Mouse (Mus musculus): ENCODE data around the gene Tmem219.

Tmem219 gene

GRCm38 (mm10) chr7:126922624-126923060 is at the start of gene Tmem219:
Tmem219 (minus strand) TSS chr7:126922917.
- peak; percentile 84 for DNase-seq (ENCODE audit: low read depth, low spot score)

GRCm38 (mm10) chr7:126967361-126967760 is 44.6 kb upstream of the Tmem219 start:
- no peak for DNase-seq (ENCODE audit: low read depth, low spot score)

DNA sequence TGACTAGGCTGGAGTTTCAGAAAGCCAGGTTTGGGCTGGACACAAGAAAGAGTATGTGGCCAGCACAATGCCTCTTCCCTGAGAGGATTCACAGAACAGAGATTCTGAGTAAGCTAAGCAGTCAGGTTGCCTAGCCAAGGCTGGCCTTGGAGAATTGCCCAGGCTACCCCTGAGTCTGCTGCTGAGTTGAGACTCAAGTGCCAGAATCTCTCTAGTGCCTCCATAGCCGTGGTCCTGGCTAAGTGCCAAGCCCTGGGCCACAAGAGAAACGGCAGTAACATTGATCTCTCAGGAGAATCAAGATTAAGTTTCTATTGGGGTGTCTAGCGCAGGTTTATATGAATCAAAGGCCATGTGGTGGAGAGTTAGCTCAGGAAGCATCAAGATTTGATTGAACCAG is 42.9 kb upstream of the Tmem219 start:
- no peak for DNase-seq (ENCODE audit: low read depth, low spot score)

GRCm38 (mm10) chr7:126963548-126964286 is 41.0 kb upstream of the Tmem219 start:
- no peak for DNase-seq (ENCODE audit: low read depth, low spot score)

DNA sequence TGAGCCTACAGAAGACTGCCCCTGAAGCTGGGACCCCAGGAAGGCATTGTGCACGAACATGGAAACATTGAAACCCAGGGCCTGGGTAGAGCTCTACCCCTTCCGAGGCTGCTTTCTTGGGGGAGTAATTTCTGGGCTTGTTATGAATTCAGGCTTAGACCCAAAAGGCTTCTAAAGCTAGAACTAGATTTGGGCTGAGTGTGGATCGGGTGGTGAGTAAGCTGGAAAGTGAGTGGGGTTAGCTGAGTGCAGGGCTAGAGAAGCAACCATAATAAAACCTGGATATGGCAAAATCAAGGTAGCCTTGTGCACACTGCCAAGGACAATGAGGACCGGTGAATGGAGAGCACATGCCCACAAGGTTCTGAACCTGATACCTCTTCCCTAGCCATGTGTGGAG is 39.2 kb upstream of the Tmem219 start:
- DNase-seq (ENCODE audit: low read depth, low spot score), result no peak

- no peak for DNase-seq (ENCODE audit: low read depth, low spot score)
Observed at GRCm38 (mm10) chr7:126961095-126961494, 38.4 kb upstream of the Tmem219 start.

- DNase-seq (ENCODE audit: low read depth, low spot score), result no peak
Observed at GRCm38 (mm10) chr7:126959780-126960179, 37.1 kb upstream of the Tmem219 start.

GRCm38 (mm10) chr7:126955125-126955524 is 32.4 kb upstream of the Tmem219 start:
- no peak for DNase-seq (ENCODE audit: low read depth, low spot score)

- DNase-seq (ENCODE audit: low read depth, low spot score), result no peak
Observed at GRCm38 (mm10) chr7:126952646-126953045, 29.9 kb upstream of the Tmem219 start.

GRCm38 (mm10) chr7:126951741-126952140 is 29.0 kb upstream of the Tmem219 start:
- no peak for DNase-seq (ENCODE audit: low read depth, low spot score)

GRCm38 (mm10) chr7:126950647-126951615 is 28.2 kb upstream of the Tmem219 start:
- DNase-seq (ENCODE audit: low read depth, low spot score), result no peak

DNA sequence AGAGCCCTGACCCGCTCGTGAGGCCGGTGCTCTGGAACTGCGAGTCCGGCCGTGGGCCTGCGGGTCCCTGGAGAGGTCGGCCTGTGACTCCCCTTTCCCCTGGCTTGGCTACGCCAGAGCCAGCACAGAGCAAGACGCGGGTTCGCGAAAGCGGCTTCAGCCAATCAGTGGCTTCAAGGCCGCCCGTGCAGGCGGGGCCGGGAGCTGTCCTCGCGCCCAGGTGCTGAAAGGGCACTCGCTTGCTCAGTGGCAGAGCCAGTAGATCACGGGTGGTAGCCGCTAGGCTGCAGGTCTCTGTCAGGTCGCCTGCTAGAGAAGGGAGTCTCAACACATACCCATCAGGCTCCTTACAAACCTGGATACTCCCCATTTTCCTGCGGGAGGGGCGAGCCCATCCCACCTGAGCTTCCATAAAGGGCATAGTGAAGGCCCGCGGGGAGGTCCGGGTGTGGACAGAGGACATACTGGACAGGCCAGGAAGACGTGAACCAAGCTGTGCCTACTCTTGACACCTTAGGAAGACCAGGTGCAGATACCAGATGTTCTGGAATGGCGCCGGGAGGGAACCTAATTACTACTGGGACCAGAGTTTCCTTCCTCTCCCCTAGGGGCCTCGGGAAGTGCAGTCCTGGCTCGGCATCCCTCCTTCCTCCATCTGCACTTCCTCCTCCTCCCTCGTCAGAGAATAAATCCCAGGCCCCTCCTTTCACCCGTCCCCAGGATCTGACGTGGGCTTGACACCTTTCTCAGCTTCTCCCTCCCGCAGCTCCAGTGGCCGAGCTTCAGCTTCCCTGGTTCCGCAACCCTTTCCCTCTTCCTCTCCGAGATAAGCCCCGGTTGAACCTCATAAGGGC is 27.3 kb upstream of the Tmem219 start, which contains the start of gene Sez6l2:
Gene Sez6l2, plus strand, starts transcription at position 771 of the 854 bp plus-strand sequence.
- DNase-seq (ENCODE audit: low read depth, low spot score), result peak; percentile 55

- no peak for DNase-seq (ENCODE audit: low read depth, low spot score)
Observed at GRCm38 (mm10) chr7:126949403-126949792, 26.7 kb upstream of the Tmem219 start, which contains the start of gene Asphd1. Asphd1 (minus strand) TSS chr7:126949582.

- DNase-seq (ENCODE audit: low read depth, low spot score), result no peak
Observed at GRCm38 (mm10) chr7:126948626-126949025, 25.9 kb upstream of the Tmem219 start.

DNA sequence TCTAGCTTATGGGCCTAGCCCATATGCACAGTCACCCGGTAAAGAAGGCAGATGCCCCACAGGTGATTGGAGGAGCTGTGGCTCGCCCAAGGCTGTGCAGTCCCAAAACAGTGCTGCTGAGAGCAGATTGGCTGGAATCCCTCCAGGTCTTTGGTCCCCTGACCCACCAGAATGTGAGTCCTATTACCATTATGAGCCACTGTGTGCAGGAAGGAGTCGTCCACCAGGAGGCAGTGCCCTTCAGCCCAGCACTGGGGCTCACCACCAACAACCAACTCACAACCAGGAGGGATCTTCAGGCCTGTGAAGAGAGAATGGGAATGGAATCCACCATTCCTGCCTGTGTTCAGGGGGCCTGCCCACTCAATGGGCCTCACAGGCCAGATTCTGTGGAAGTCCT is 23.8 kb upstream of the Tmem219 start:
- DNase-seq (ENCODE audit: low read depth, low spot score), result no peak

- no peak for DNase-seq (ENCODE audit: low read depth, low spot score)
Observed at GRCm38 (mm10) chr7:126941801-126942200, 19.1 kb upstream of the Tmem219 start.

- no peak for DNase-seq (ENCODE audit: low read depth, low spot score)
Observed at GRCm38 (mm10) chr7:126941171-126941570, 18.5 kb upstream of the Tmem219 start.

DNA sequence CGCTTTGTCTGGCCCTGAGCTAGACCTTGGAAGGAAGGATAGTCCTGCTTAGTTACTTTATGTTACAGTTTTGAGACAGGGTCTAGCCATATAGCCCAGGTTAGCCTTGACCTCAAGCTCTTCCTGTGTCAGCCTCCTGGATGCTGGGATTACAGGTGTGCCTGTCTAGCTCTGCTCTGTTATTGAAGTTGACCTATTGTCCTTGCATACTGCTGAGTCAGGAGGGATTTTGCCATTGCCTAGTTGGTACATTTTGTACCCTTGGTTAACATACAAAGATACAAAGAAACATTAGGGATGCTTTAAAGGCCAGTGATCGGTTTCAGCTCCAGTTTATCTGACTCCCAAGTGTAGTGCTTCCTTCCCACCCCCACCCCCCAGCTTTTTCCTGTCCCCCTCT is 9.9 kb upstream of the Tmem219 start:
- DNase-seq (ENCODE audit: low read depth, low spot score), result no peak

GRCm38 (mm10) chr7:126929046-126929445 is 6.3 kb upstream of the Tmem219 start:
- no peak for DNase-seq (ENCODE audit: low read depth, low spot score)

DNA sequence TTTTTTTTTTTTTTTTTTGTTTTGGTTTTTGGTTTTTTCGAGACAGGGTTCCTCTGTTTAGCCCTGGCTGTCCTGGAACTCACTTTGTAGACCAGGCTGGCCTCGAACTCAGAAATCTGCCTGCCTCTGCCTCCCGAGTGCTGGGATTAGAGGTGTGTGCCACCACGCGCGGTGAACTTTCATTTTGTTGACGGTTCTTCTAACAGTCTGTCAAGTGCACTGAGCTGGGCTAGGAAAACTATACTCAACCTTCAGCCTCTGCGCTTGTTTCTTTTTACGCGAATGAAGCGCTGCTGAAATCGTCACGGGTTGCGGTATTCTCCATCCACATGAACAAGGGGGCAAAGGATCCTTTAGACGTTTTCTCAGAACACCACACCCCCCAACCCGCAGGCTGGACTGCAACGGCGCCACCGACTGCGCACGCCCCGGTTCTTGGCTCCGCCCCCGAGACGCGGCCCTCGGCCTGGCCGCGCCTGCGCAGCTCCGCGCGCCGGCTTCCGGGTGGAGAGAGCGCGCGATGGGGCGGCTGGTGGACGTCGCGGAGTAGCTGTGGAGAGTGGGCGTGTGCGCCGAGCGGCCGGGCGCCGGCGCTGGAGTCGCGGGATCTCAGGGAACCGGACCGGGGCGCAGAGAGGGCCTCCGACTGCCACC is 5.8 kb upstream of the Tmem219 start, which contains the start of gene Kctd13:
Gene Kctd13, plus strand, starts transcription at position 496 of the 654 bp plus-strand sequence.
- DNase-seq (ENCODE audit: low read depth, low spot score), result peak; percentile 83

DNA sequence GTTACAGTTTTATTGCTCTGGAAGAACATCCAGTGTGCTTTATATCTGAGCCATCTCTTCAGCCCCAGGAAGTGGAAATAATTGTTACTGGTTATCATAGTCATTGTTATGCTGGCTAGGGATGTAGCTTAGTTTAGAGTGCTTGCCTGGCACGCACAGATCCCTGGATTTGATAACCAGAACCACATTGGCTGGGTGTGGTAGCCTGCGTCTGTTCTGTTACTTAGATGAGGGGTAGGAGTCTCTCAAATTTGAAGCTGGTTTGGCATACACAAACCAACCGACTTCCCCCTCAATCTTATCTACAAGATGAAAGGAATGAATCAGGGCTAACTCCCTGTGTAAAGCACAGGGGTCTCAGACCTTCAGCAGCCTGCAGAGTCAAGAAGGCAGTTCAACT is 3.6 kb upstream of the Tmem219 start:
- DNase-seq (ENCODE audit: low read depth, low spot score), result no peak

Data from skeletal muscle tissue, adult 2 months (tissue).